Mouse (Mus musculus) forebrain, embryonic 12.5 days (tissue): ENCODE data around the gene Akap9. TPM values are rescaled to one million over a fixed set of nuclear protein-coding genes. Genes with fewer than 3 reads are reported as not detected.
"Not testable (repeated sequence)": the region's sequence is repeated elsewhere in the genome, so short reads cannot be mapped to it uniquely, and the experiment has no call there.

Experiments used
- ATAC-seq: fragments of 200-750 bp; cut with Nextera tagmentation; 2 replicates; pipeline ENCODE4 v1.8.0; 2017; ENCODE audit warnings: moderate TSS enrichment; ENCODE audit not compliant: low FRiP score
- H3K27ac ChIP-seq: fragments of 300-500 bp; sonication (generic); 2 replicates; pipeline ENCODE4 v1.5.1; 2016; ENCODE audit warnings: mild to moderate bottlenecking
- H3K27me3 ChIP-seq: fragments of 300-500 bp; sonication (generic); 2 replicates; pipeline ENCODE4 v1.6.1; 2016; ENCODE audit warnings: mild to moderate bottlenecking
- H3K36me3 ChIP-seq: fragments of 300-500 bp; sonication (generic); replicated peaks from 2 replicates; pipeline ENCODE4 v1.6.1; 2016; ENCODE audit warnings: mild to moderate bottlenecking
- H3K4me1 ChIP-seq: fragments of 300-500 bp; sonication (generic); 2 replicates; pipeline ENCODE4 v1.6.1; 2016
- H3K4me2 ChIP-seq: fragments of 300-500 bp; sonication (generic); 2 replicates; pipeline ENCODE4 v1.6.1; 2016; ENCODE audit warnings: mild to moderate bottlenecking, moderate library complexity
- H3K4me3 ChIP-seq: fragments of 300-500 bp; sonication (generic); replicated peaks from 2 replicates; pipeline ENCODE4 v1.5.1; 2016; ENCODE audit warnings: mild to moderate bottlenecking
- H3K9ac ChIP-seq: fragments of 300-500 bp; sonication (generic); 2 replicates; pipeline ENCODE4 v1.6.1; 2016; ENCODE audit warnings: mild to moderate bottlenecking
- H3K9me3 ChIP-seq: fragments of 300-500 bp; sonication (generic); 2 replicates; pipeline ENCODE4 v1.6.1; 2016
- WGBS: fragments of 180-500 bp; shearing (Covaris S2); methylation state at CpG from one replicate; pipeline ENCODE4 v1.1.7; 2016; 5-methylcytosine and 5-hydroxymethylcytosine counted together
- polyA plus RNA-seq: library from polyadenylated mRNA; unstranded; fragments of >200 nt; fragmentation: Nextera tagmentation; extraction: Ambion mirVana; gene quantifications from 2 replicates; pipeline ENCODE4 v1.2.1, GENCODE M21; 2016

Akap9 gene
- polyA plus RNA-seq, 1 experiment from 2014 or later, result 296 TPM

- Histone ChIP-seq H3K4me2 (no peak overlapping the region), H3K4me3 (no peak overlapping the region), H3K9ac (no peak overlapping the region), H3K27me3 (no peaks in the 10 kb centered on the region), H3K4me1 (no peaks in the 10 kb centered on the region), H3K9me3 (no peaks in the 10 kb centered on the region), H3K36me3 (peaks cover 67% of the 10 kb centered on the region), H3K27ac (no peak overlapping the region)
- WGBS, result 72% methylated on average over 6 of the region's 6 CpGs
- no peak for ATAC-seq
These were observed 47.0 kb downstream of the Akap9 start for GRCm38 (mm10) chr5:3974896-3975295.

DNA sequence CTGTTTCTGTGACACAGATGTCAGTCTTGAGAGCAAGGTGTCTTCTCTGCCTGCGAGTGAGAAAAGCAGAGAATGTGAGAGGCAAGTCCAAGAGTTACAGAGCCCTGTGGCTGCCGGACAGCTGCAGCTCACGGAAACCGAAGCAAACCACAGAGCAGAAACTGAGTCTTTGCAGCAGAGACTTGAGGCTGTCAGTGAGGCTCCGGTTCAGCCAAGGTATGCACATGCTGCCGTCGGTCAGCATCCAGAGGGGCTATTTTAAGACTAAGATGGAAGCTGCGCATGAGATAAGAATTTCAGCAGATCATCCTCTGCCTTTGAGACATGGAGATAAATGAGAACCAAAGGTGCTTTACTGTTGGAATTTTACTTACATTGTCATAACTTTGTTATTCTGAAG is 48.3 kb downstream of the Akap9 start:
- H3K27ac ChIP-seq, result no peak overlapping the region
- H3K9ac ChIP-seq, result no peak overlapping the region
- no peak for ATAC-seq
- no peak overlapping the region for H3K4me3 ChIP-seq
- H3K4me2 ChIP-seq, result no peak overlapping the region
- no peaks in the 10 kb centered on the region for H3K4me1 ChIP-seq
- no peaks in the 10 kb centered on the region for H3K27me3 ChIP-seq
- H3K36me3 ChIP-seq, result peaks cover 60% of the 10 kb centered on the region
- no peaks in the 10 kb centered on the region for H3K9me3 ChIP-seq
- WGBS, result 95% methylated on average over 8 of the region's 8 CpGs

DNA sequence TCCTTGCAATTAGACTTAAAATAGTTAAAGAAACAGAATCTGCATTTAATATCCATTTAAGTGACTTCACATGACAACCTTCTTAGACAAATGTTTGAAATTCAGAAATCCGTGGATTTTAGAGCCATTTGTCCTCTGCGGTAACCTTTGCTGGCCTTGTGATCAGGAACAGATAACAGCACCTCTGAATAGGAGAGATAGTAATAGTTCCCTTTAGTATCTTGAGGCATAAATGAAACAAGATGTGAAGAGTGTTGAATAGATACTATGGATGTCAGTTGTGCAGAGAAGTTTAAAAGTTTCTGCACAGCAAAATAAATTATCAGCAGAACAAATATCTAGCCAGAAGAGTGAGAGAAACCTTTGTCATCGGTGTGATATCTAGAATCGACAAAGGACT is 50.0 kb downstream of the Akap9 start:
- Histone ChIP-seq H3K9ac (no peak overlapping the region), H3K4me1 (no peaks in the 10 kb centered on the region), H3K4me2 (no peak overlapping the region), H3K36me3 (peaks cover 53% of the 10 kb centered on the region), H3K9me3 (no peaks in the 10 kb centered on the region), H3K4me3 (no peak overlapping the region), H3K27ac (no peak overlapping the region), H3K27me3 (no peaks in the 10 kb centered on the region)
- ATAC-seq, result no peak
- WGBS, result 95% methylated on average over 4 of the region's 4 CpGs

DNA sequence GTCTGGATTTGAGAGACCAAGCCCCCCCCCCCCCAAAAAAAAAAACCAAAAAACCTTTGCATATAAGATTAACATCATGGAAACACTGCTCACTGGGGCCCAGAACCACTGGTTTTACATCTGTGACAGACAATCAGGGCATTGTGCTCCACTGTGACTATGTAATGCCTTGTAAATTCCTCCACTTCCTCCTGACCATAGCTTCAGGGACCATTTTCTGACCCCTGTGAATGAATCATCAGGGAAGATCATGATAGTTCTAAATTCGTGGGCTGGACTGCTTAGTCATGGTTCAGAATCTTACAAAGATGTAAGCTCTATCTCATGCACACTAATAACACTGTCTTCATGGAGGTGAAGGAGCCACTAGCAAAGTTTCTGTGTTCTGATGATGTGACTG is 61.8 kb downstream of the Akap9 start:
- Histone ChIP-seq H3K27ac (no peak overlapping the region), H3K9ac (no peak overlapping the region), H3K4me1 (no peaks in the 10 kb centered on the region), H3K4me3 (no peak overlapping the region), H3K9me3 (no peaks in the 10 kb centered on the region), H3K4me2 (no peak overlapping the region), H3K27me3 (no peaks in the 10 kb centered on the region), H3K36me3 (peaks cover 39% of the 10 kb centered on the region)
- ATAC-seq, result no peak
- WGBS, result 86% methylated on average over 1 of the region's 1 CpGs

- H3K36me3 ChIP-seq, result peaks cover 41% of the 10 kb centered on the region
- no peak overlapping the region for H3K4me2 ChIP-seq
These were observed 62.6 kb downstream of the Akap9 start for GRCm38 (mm10) chr5:3990499-3990898.

GRCm38 (mm10) chr5:4004531-4005469 is 76.9 kb downstream of the Akap9 start:
- Histone ChIP-seq H3K4me1 (no peaks in the 10 kb centered on the region), H3K36me3 (peaks cover 35% of the 10 kb centered on the region), H3K27ac (no peak overlapping the region), H3K27me3 (no peaks in the 10 kb centered on the region), H3K9me3 (no peaks in the 10 kb centered on the region), H3K4me3 (no peak overlapping the region), H3K9ac (no peak overlapping the region), H3K4me2 (no peak overlapping the region)
- ATAC-seq, result no peak
- WGBS, result 93% methylated on average over 16 of the region's 16 CpGs

More at GRCm38 (mm10) chr5:3990499-3990898, 62.6 kb downstream of the Akap9 start:
- H3K27me3 ChIP-seq, result no peaks in the 10 kb centered on the region
- no peak overlapping the region for H3K27ac ChIP-seq
- H3K4me1 ChIP-seq, result no peaks in the 10 kb centered on the region
- 77% methylated on average over 1 of the region's 1 CpGs for WGBS
- no peak overlapping the region for H3K4me3 ChIP-seq
- no peaks in the 10 kb centered on the region for H3K9me3 ChIP-seq
- no peak overlapping the region for H3K9ac ChIP-seq
- ATAC-seq, result no peak

- Histone ChIP-seq H3K27ac (no peak overlapping the region), H3K4me1 (no peaks in the 10 kb centered on the region), H3K4me3 (no peak overlapping the region), H3K9me3 (no peaks in the 10 kb centered on the region), H3K27me3 (no peaks in the 10 kb centered on the region), H3K9ac (no peak overlapping the region), H3K36me3 (peaks cover 48% of the 10 kb centered on the region), H3K4me2 (no peak overlapping the region)
- WGBS, result 94% methylated on average over 3 of the region's 3 CpGs
- ATAC-seq, result no peak
These were observed 78.8 kb downstream of the Akap9 start for GRCm38 (mm10) chr5:4006606-4007005.

- ATAC-seq, result no peak
- H3K36me3 ChIP-seq, result peaks cover 61% of the 10 kb centered on the region
- no peak overlapping the region for H3K4me2 ChIP-seq
- H3K9me3 ChIP-seq, result no peaks in the 10 kb centered on the region
- H3K4me1 ChIP-seq, result no peaks in the 10 kb centered on the region
- no peaks in the 10 kb centered on the region for H3K27me3 ChIP-seq
- 90% methylated on average over 10 of the region's 10 CpGs for WGBS
- no peak overlapping the region for H3K4me3 ChIP-seq
- no peak overlapping the region for H3K27ac ChIP-seq
- H3K9ac ChIP-seq, result no peak overlapping the region
These were observed 80.4 kb downstream of the Akap9 start for GRCm38 (mm10) chr5:4008266-4008665.

DNA sequence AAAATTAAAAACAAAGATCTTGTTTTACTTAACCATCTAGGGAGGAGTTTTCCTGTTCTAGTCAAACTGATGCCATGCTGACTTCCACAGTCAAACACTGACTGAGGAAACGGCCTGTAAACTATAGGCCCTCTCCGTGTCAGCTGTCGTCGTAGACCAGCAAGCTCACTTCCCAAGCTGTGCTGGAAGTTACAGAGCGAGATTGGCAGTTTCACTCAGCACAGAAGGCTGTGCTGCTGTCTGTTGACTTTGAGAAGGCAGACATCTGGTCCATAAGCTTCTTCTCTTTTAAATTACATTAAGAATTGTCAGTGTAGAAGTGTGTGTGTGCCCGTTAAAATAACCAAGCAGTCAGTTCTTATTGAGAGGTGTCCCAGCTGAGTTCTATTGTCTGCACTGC is 81.7 kb downstream of the Akap9 start:
- no peaks in the 10 kb centered on the region for H3K9me3 ChIP-seq
- ATAC-seq, result no peak
- H3K27ac ChIP-seq, result no peak overlapping the region
- no peak overlapping the region for H3K4me3 ChIP-seq
- H3K9ac ChIP-seq, result no peak overlapping the region
- peaks cover 64% of the 10 kb centered on the region for H3K36me3 ChIP-seq
- no peaks in the 10 kb centered on the region for H3K4me1 ChIP-seq
- WGBS, result 91% methylated on average over 6 of the region's 6 CpGs
- no peaks in the 10 kb centered on the region for H3K27me3 ChIP-seq
- H3K4me2 ChIP-seq, result no peak overlapping the region

GRCm38 (mm10) chr5:4017646-4018045 is 89.8 kb downstream of the Akap9 start:
- not testable (repeated sequence) for H3K27me3 ChIP-seq, H3K4me3 ChIP-seq, H3K4me1 ChIP-seq, H3K27ac ChIP-seq, H3K4me2 ChIP-seq, H3K9ac ChIP-seq, H3K9me3 ChIP-seq, ATAC-seq
- H3K36me3 ChIP-seq, result peaks cover 56% of the 10 kb centered on the region
- WGBS, result 94% methylated on average over 1 of the region's 1 CpGs

GRCm38 (mm10) chr5:4019377-4019776 is 91.5 kb downstream of the Akap9 start:
- H3K36me3 ChIP-seq, result peaks cover 40% of the 10 kb centered on the region

GRCm38 (mm10) chr5:4020018-4020417 is 92.2 kb downstream of the Akap9 start:
- Histone ChIP-seq H3K4me2 (no peak overlapping the region), H3K9ac (no peak overlapping the region), H3K36me3 (peaks cover 35% of the 10 kb centered on the region), H3K4me1 (no peaks in the 10 kb centered on the region), H3K27ac (no peak overlapping the region), H3K9me3 (no peaks in the 10 kb centered on the region), H3K27me3 (no peaks in the 10 kb centered on the region), H3K4me3 (no peak overlapping the region)
- WGBS, result 95% methylated on average over 1 of the region's 1 CpGs
- ATAC-seq, result no peak

More at GRCm38 (mm10) chr5:4019377-4019776, 91.5 kb downstream of the Akap9 start:
- no peak for ATAC-seq
- 95% methylated on average over 4 of the region's 4 CpGs for WGBS
- H3K27ac ChIP-seq, result no peak overlapping the region
- H3K4me3 ChIP-seq, result no peak overlapping the region
- H3K4me1 ChIP-seq, result no peaks in the 10 kb centered on the region
- no peak overlapping the region for H3K9ac ChIP-seq
- H3K9me3 ChIP-seq, result no peaks in the 10 kb centered on the region
- no peak overlapping the region for H3K4me2 ChIP-seq
- no peaks in the 10 kb centered on the region for H3K27me3 ChIP-seq

GRCm38 (mm10) chr5:4023186-4023585 is 95.3 kb downstream of the Akap9 start:
- 80% methylated on average over 13 of the region's 13 CpGs for WGBS
- Histone ChIP-seq H3K27ac (no peak overlapping the region), H3K4me3 (no peak overlapping the region), H3K4me1 (no peaks in the 10 kb centered on the region), H3K36me3 (peaks cover 29% of the 10 kb centered on the region), H3K9ac (no peak overlapping the region), H3K9me3 (no peaks in the 10 kb centered on the region), H3K27me3 (no peaks in the 10 kb centered on the region), H3K4me2 (no peak overlapping the region)
- no peak for ATAC-seq
